Mouse (Mus musculus) urinary bladder, postnatal 14 days (tissue): ENCODE measurements at regions not wholly inside any gene's neighbourhood (a gene's known extent, or its start where the extent isn't known, plus 50 kb on each side); places are given as distances from the start of the nearest gene placed in this dataset.
"Not testable (repeated sequence)": the region's sequence is repeated elsewhere in the genome, so short reads cannot be mapped to it uniquely, and the experiment has no call there.

Source experiments
- DNase-seq: peaks from one replicate; pipeline ENCODE4 v3.0.0; 2021; ENCODE audit warnings: low spot score

- DNase-seq: no peak
These were observed 125.1 kb upstream of the Cobl start for GRCm38 (mm10) chr11:12589757-12590373.

- not testable (repeated sequence) for DNase-seq
These were observed 120.3 kb upstream of the Cobl start for GRCm38 (mm10) chr11:12584851-12585680.

DNA sequence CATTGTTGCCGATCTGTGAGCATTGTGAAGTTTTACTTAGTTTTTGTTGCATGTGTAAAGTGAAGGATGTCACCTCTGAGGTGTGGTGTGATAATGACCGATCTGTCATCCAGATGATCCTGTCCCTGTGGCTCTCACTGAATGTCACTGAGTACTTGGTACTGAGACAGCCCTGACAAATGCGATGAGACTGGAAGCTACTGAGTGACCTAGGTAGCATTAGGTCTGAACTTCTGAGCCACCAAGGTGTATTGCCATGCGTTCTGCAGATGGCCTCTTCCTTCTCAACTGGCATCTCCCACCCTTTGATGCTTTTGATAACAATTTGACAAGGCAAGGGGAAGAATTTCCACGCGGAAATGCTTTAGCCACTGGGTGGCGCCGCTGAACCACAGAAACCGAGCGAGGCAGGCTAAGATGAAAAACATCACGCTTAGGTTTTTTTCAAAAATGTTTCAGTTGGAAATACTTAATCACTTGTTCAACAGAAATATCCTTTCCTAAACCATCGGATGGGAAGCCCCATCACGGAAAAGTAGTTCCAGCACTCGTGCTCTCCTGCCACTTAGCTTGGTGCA, 114.3 kb upstream of the Cobl start:
- DNase-seq: peak; percentile 16

DNA sequence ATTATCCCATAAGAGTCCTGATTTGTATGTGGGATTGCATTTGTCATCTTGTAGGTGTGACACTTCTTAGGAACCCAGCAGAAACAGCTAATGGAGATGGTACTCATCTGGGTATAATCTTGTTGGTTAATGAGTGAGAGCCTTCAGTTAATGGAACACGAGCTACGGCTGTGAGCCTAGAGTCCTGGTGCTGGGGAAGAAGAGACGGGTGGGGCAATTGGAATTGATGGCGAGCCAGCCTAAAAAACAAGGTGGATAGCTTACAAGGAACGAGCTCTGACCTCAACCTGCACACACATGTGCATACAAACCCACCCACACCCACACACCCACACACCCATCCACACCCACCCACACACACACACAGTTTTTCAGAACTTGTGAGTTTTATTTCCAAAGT, 94.9 kb upstream of the Cobl start:
- no peak for DNase-seq

- peak; percentile 7 for DNase-seq
These were observed 94.4 kb upstream of the Cobl start for GRCm38 (mm10) chr11:12558995-12559633.

- no peak for DNase-seq
These were observed 93.4 kb upstream of the Cobl start for GRCm38 (mm10) chr11:12558176-12558575.

- DNase-seq: no peak
These were observed 81.0 kb upstream of the Cobl start for GRCm38 (mm10) chr11:12545771-12546170.

- DNase-seq: no peak
These were observed 78.3 kb upstream of the Cobl start for GRCm38 (mm10) chr11:12543042-12543441.

DNA sequence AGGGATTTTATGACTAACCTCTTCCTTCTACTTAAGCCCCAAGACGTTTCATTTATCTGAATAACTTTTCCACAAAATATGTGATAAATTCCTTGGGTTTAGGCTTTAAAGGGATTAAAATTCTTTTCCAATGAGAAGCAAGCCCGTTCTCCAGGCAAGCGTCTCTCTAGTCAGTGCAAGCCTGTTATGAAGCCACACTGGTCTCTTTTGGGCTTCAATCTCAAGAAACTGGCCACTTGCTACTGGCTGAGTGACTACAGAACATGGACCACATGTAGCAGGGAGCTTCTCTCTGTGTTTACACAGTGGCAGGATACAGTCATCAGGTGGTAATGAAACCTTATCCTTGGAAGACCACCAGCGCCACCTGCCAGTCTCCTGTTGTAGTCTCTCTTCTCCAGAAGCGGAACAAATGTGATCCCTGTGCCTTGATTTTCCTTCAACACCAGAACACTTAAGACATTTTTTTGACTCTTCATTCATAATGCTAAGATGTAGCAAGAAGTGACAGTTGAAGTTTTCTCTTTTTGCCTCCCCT, 75.6 kb upstream of the Cobl start:
- DNase-seq: peak; percentile 4

DNA sequence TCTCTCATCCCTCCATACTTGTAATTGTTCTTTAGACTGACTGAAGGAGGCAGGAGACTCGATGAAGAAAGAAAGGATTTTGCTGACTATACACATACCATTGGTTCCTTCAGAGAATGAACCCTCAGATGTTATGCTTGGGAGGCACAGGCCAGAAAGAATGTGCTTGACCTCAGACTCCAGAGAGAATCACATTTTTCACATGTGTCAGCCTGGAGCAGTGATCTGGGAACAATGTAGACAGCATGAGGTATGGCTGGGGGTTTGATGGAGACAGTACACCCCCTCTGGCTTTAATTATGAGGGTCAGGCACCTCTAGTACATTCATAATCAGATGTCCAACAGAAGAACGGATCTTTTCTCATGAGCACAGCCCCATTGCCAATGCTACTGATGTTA, 70.3 kb upstream of the Cobl start:
- DNase-seq: no peak

DNA sequence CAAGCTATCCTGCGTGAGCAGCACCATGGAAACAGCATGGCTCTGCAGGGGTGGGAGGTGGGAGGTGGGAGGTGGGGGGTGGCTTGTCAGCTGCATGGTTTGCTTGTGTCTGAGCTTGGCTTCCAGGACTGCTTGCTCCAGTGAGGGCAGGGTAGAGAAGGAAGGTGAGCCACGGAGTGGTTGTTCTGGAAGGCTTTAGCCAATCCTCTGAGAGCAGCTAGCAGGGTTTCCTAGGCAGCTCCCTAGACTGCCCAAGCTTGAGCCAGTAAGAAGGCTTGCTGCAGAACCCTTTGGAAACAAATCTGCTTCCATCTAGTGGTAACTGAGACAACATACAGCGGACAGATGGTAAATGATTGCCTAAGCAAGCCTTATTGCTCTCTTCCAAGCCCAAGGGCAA, 67.5 kb upstream of the Cobl start:
- DNase-seq: peak; percentile 29

GRCm38 (mm10) chr11:12522063-12522462, 57.3 kb upstream of the Cobl start:
- not testable (repeated sequence) for DNase-seq

DNA sequence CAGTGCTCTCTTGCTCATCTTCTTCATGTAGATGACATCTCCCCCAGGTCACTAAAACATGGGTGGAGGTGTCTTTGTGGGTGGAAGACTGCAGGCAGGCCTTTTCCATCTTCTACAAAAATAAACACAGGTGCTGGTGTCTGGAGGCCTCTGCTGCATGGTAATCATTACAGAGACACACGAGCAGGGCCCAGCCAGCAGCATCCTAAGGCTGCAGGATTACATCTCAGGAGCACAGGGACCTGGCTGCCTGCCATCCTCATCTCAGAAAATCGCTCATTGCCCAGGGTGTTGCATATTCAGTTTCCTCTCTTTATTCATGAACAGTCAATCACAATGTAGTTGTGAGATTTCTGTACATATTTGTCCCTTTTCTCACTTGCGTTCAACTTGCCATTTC, 56.5 kb upstream of the Cobl start:
- DNase-seq: no peak

DNA sequence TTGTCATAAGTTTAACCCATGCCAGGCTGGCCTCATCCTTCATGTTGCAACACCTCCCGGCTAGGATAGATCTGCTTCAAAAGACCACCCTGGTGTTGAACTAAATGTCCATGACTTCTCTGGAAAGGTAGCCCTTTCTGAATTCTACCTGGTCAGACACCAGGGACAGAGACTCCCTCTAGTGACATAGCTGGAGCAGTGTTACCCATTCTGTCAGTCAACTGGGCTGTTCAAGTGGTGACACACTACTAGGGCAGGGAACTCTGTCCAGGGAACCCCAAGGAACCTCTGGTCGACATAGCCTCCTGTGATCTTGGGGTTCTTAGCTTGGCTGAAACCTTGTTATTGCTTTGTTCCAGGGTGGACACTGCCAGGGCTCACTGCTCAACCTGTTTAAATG, 51.6 kb upstream of the Cobl start:
- DNase-seq: no peak
